Mouse (Mus musculus): ENCODE measurements at regions not wholly inside any gene's neighbourhood (a gene's known extent, or its start where the extent isn't known, plus 50 kb on each side); places are given as distances from the start of the nearest gene placed in this dataset.

- H3K4me3 ChIP-seq: peak overlapping the region; percentile 20
- peak overlapping the region; percentile 4; the same call in 1 of the 2 replicates for H3K27ac ChIP-seq
- peaks cover 15% of the 10 kb centered on the region; the same call in 1 of the 2 replicates for H3K4me1 ChIP-seq
- no peak overlapping the region for H3K9ac ChIP-seq
- H3K4me2 ChIP-seq (replicated peaks): peak overlapping the region; percentile 54
- no peaks in the 10 kb centered on the region for H3K9me3 ChIP-seq
- ATAC-seq (ENCODE audit: insufficient number of reproducible peaks, insufficient read depth, low FRiP score, low TSS enrichment): no peak
- no peaks in the 10 kb centered on the region for H3K36me3 ChIP-seq
- WGBS: 29% methylated on average over 29 of the region's 29 CpGs
- no peaks in the 10 kb centered on the region for H3K27me3 ChIP-seq
Observed at GRCm38 (mm10) chr11:85995318-85996095, 109.3 kb downstream of the Tbx4 start.

DNA sequence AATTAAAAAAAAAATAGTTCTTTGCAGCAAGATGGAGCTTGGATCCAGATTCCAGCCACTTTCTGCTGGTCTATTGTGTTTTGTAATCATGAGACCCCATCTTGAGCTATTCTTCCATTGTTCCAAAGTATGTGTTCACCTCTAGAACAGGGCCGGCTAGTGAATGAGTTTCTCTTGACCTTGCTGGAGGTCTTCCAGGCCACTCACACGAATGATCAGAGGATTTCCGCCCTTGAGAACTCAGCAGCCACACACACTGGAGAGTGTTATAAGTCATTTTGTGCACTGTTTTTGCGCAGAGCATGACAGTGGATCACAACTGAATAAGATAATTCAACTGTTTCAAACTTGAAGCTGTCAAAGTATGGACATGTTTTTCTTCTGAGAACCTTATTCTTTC is 110.5 kb downstream of the Tbx4 start:
- no peaks in the 10 kb centered on the region for H3K9me3 ChIP-seq
- 83% methylated on average over 4 of the region's 4 CpGs for WGBS

DNA sequence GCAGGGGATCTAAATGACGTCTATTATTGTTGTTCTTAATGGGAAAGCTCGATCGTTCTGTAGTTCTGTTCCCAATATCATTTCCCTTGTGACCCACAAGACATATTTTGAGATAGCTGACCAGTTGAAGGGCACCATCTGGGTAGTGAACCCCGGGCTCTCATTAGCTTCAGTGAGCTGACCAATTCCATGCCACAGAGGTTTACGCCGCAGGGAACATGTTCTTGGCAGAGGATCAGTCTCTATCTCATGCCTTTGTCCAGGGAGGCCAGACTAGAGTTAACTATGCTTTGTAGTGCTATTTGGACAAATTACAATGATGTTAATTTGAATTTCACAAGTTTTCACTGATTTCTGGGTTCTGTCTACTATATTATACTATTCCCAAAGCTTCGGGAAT is 117.1 kb downstream of the Tbx4 start:
- Histone ChIP-seq H3K36me3 (no peaks in the 10 kb centered on the region), H3K9me3 (no peaks in the 10 kb centered on the region), H3K4me2 (replicated peaks) (no peak overlapping the region), H3K4me3 (no peak overlapping the region), H3K27ac (no peak overlapping the region), H3K27me3 (no peaks in the 10 kb centered on the region), H3K4me1 (no peaks in the 10 kb centered on the region), H3K9ac (no peak overlapping the region)
- 86% methylated on average over 7 of the region's 7 CpGs for WGBS
- no peak for ATAC-seq (ENCODE audit: insufficient number of reproducible peaks, insufficient read depth, low FRiP score, low TSS enrichment)

More for the DNA sequence above, 110.5 kb downstream of the Tbx4 start:
- Histone ChIP-seq H3K4me1 (peaks cover 15% of the 10 kb centered on the region; the same call in 1 of the 2 replicates), H3K27ac (no peak overlapping the region), H3K9ac (no peak overlapping the region), H3K36me3 (no peaks in the 10 kb centered on the region), H3K27me3 (no peaks in the 10 kb centered on the region), H3K4me3 (no peak overlapping the region), H3K4me2 (replicated peaks) (0 out of 2 replicates have a peak overlapping the region, but pooled peaks have one; percentile 54)
- no peak for ATAC-seq (ENCODE audit: insufficient number of reproducible peaks, insufficient read depth, low FRiP score, low TSS enrichment)

DNA sequence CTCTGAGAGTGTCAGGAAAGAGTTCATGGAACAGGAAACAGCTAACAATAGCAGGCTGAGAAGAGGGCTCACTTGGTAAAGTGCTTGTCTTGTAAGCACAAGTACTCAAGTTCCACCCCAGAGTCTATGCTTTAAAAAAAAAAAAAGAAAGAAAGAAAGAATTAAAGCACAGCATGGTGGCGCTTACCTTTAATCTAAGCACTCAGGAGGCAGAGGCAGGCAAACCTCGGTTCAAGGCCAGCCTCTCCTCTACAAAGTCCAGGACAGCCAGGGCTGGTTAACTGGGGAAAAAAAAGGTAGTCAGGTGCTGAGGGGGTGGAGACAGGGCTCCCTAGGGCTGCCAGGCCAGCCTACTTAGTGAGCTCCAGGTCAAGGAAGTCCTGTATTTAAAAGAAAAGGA is 119.1 kb downstream of the Tbx4 start:
- Histone ChIP-seq H3K36me3 (no peaks in the 10 kb centered on the region), H3K4me3 (no peak overlapping the region), H3K9ac (no peak overlapping the region), H3K4me1 (no peaks in the 10 kb centered on the region), H3K9me3 (no peaks in the 10 kb centered on the region), H3K27ac (no peak overlapping the region), H3K27me3 (no peaks in the 10 kb centered on the region), H3K4me2 (replicated peaks) (no peak overlapping the region)
- ATAC-seq (ENCODE audit: insufficient number of reproducible peaks, insufficient read depth, low FRiP score, low TSS enrichment): no peak
- WGBS: 81% methylated on average over 2 of the region's 2 CpGs

DNA sequence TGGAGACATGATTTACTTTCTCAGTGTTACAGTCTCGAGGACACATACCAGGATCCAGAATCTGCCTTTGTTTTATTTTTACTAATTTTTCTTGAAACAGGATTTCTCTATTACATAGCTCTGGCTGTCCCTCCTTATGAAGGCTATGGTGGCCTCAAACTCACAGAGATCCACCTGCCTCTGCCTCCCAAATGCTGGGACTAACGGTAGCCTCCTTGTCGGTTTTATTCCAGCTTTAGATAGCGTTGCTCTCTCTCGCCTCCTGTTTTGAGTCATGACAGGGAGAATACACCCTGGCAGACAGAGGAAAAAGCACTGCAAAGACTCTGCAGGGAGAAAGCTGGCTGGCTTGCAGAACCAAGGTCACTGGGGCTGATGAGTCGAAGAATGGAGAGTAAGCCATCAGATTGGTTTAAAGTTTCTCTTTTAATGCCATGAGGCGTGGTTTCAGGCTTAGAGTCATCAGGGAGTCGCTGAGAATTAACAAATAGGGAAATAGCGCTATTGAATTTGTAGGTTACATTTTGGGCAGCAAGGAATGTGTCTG is 119.8 kb downstream of the Tbx4 start:
- no peak overlapping the region for H3K9ac ChIP-seq
- no peaks in the 10 kb centered on the region for H3K27me3 ChIP-seq
- H3K4me1 ChIP-seq: no peaks in the 10 kb centered on the region
- WGBS: 86% methylated on average over 9 of the region's 9 CpGs
- no peak overlapping the region for H3K27ac ChIP-seq
- H3K36me3 ChIP-seq: no peaks in the 10 kb centered on the region
- no peak for ATAC-seq (ENCODE audit: insufficient number of reproducible peaks, insufficient read depth, low FRiP score, low TSS enrichment)
- H3K4me2 ChIP-seq (replicated peaks): no peak overlapping the region
- no peak overlapping the region for H3K4me3 ChIP-seq
- no peaks in the 10 kb centered on the region for H3K9me3 ChIP-seq

DNA sequence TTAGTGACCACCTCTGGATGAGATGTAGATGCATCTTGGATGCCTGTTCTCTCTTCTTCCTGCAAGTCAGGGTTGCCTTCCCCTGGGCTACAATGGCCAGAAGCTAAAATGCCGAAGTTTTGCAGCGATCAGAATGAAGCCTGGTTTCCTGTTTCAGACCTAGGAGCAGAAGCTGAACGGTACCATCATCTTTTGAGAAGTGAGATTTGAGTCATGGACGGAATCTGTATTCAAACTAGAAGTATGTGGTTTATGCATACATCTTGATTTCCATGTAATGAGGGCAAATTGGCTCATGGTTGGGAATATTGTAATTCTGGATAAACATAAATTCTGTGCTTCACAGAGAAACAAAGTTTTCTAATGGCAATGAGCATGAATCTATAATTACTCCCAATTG is 120.6 kb downstream of the Tbx4 start:
- no peaks in the 10 kb centered on the region for H3K4me1 ChIP-seq
- ATAC-seq (ENCODE audit: insufficient number of reproducible peaks, insufficient read depth, low FRiP score, low TSS enrichment): no peak
- H3K9me3 ChIP-seq: no peaks in the 10 kb centered on the region
- H3K9ac ChIP-seq: no peak overlapping the region
- H3K36me3 ChIP-seq: no peaks in the 10 kb centered on the region
- H3K27ac ChIP-seq: no peak overlapping the region
- H3K4me2 ChIP-seq (replicated peaks): no peak overlapping the region
- 80% methylated on average over 4 of the region's 4 CpGs for WGBS
- no peaks in the 10 kb centered on the region for H3K27me3 ChIP-seq
- H3K4me3 ChIP-seq: no peak overlapping the region

Data from embryonic facial prominence, embryonic 12.5 days (tissue).